Mouse (Mus musculus) forebrain, embryonic 13.5 days (tissue): ENCODE measurements at regions not wholly inside any gene's neighbourhood (a gene's known extent, or its start where the extent isn't known, plus 50 kb on each side); places are given as distances from the start of the nearest gene placed in this dataset.

Source experiments
- ATAC-seq: fragments of 200-750 bp; cut with Nextera tagmentation; 2 replicates; pipeline ENCODE4 v1.8.0; 2017
- H3K27ac ChIP-seq: fragments of 300-500 bp; sonication (generic); 2 replicates; pipeline ENCODE4 v1.5.1; 2015; ENCODE audit warnings: inconsistent platforms, mild to moderate bottlenecking, moderate library complexity
- H3K27me3 ChIP-seq: fragments of 300-500 bp; sonication (generic); 2 replicates; pipeline ENCODE4 v1.6.1; 2015; ENCODE audit warnings: mild to moderate bottlenecking, inconsistent platforms
- H3K36me3 ChIP-seq: fragments of 300-500 bp; sonication (generic); 2 replicates; pipeline ENCODE4 v1.6.1; 2015; ENCODE audit warnings: mild to moderate bottlenecking, inconsistent platforms; ENCODE audit not compliant: poor library complexity, severe bottlenecking
- H3K4me1 ChIP-seq: fragments of 300-500 bp; sonication (generic); 2 replicates; pipeline ENCODE4 v1.6.1; 2015; ENCODE audit warnings: inconsistent platforms
- H3K4me2 ChIP-seq: fragments of 300-500 bp; sonication (generic); 2 replicates; pipeline ENCODE4 v1.6.1; 2015; ENCODE audit warnings: inconsistent platforms, mild to moderate bottlenecking, moderate library complexity
- H3K4me3 ChIP-seq: fragments of 300-500 bp; sonication (generic); 2 replicates; pipeline ENCODE4 v1.5.1; 2015; ENCODE audit warnings: mild to moderate bottlenecking, inconsistent platforms
- H3K9ac ChIP-seq: fragments of 300-500 bp; sonication (generic); 2 replicates; pipeline ENCODE4 v1.6.1; 2015; ENCODE audit warnings: mild to moderate bottlenecking, inconsistent platforms
- H3K9me3 ChIP-seq: fragments of 300-500 bp; sonication (generic); replicated peaks from 2 replicates; pipeline ENCODE4 v1.6.1; 2016; ENCODE audit warnings: inconsistent platforms
- WGBS: fragments of 180-500 bp; shearing (Covaris S2); methylation state at CpG from one replicate; pipeline ENCODE4 v1.1.7; 2015; 5-methylcytosine and 5-hydroxymethylcytosine counted together

DNA sequence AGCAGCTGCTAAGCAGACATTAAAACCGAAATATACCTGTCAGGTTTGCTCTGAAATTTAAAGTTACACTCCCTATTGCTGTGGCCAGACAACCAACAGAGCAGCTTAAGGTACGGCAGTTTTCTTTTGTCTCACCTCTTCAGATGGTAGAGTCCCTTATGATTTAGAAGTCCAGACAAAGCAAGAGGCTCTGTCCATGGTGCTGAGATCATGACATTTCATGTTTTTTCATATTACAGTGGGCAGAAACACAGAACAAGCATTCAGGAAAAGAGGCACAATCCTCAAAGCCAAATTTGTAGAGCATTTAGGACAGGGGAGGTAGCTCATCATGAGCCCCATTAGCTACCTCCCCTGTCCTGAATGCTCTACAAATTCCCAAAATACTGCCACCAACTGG is 620.0 kb downstream of the Dnah5 start:
- no peak for ATAC-seq
- 58% methylated on average over 2 of the region's 2 CpGs for WGBS

GRCm38 (mm10) chr15:28834831-28835230 is 631.3 kb downstream of the Dnah5 start:
- ATAC-seq: no peak

More for the DNA sequence above, 620.0 kb downstream of the Dnah5 start:
- H3K4me3 ChIP-seq: no peak overlapping the region
- no peak overlapping the region for H3K27ac ChIP-seq
- H3K27me3 ChIP-seq: no peaks in the 10 kb centered on the region
- no peaks in the 10 kb centered on the region for H3K9me3 ChIP-seq
- no peak overlapping the region for H3K9ac ChIP-seq
- H3K4me2 ChIP-seq: no peak overlapping the region
- H3K4me1 ChIP-seq: no peaks in the 10 kb centered on the region
- H3K36me3 ChIP-seq: no peaks in the 10 kb centered on the region

GRCm38 (mm10) chr15:28840322-28840721 is 636.8 kb downstream of the Dnah5 start:
- no peak overlapping the region for H3K9ac ChIP-seq
- H3K27ac ChIP-seq: no peak overlapping the region
- H3K9me3 ChIP-seq: no peaks in the 10 kb centered on the region
- 93% methylated on average over 1 of the region's 1 CpGs for WGBS
- no peaks in the 10 kb centered on the region for H3K27me3 ChIP-seq
- no peaks in the 10 kb centered on the region for H3K36me3 ChIP-seq
- no peaks in the 10 kb centered on the region for H3K4me1 ChIP-seq
- H3K4me2 ChIP-seq: no peak overlapping the region
- no peak for ATAC-seq
- no peak overlapping the region for H3K4me3 ChIP-seq

More at GRCm38 (mm10) chr15:28834831-28835230, 631.3 kb downstream of the Dnah5 start:
- WGBS: 76% methylated on average over 4 of the region's 4 CpGs
- Histone ChIP-seq H3K4me2 (no peak overlapping the region), H3K4me1 (no peaks in the 10 kb centered on the region), H3K4me3 (no peak overlapping the region), H3K9me3 (no peaks in the 10 kb centered on the region), H3K9ac (no peak overlapping the region), H3K27me3 (no peaks in the 10 kb centered on the region), H3K27ac (no peak overlapping the region), H3K36me3 (no peaks in the 10 kb centered on the region)

GRCm38 (mm10) chr15:28856419-28856818 is 652.9 kb downstream of the Dnah5 start:
- Histone ChIP-seq H3K4me3 (no peak overlapping the region), H3K4me1 (no peaks in the 10 kb centered on the region), H3K27ac (no peak overlapping the region), H3K9ac (no peak overlapping the region), H3K27me3 (no peaks in the 10 kb centered on the region), H3K9me3 (no peaks in the 10 kb centered on the region), H3K4me2 (no peak overlapping the region), H3K36me3 (no peaks in the 10 kb centered on the region)
- WGBS: 87% methylated on average over 2 of the region's 2 CpGs
- ATAC-seq: no peak

DNA sequence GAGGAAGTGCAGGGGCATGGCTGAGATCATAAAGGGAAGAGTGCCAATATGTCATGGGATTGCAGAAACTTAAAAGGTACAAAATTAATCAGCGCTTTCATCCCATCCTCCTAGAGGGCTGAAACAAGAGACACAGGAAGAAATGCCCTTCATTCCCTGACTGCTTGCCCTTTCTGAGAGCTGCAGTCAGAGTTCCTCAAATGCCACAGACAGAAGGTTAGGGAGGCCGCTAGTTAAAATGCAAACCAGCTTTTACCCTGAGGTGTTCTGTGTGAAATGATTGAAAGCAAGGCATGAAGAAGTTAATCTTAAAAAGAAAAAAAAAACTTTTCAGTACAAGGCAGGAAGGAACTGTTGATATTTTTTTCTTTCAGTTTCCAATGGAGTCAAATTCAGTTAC is 654.6 kb downstream of the Dnah5 start:
- no peak overlapping the region for H3K27ac ChIP-seq
- 91% methylated on average over 2 of the region's 2 CpGs for WGBS
- H3K9me3 ChIP-seq: no peaks in the 10 kb centered on the region

DNA sequence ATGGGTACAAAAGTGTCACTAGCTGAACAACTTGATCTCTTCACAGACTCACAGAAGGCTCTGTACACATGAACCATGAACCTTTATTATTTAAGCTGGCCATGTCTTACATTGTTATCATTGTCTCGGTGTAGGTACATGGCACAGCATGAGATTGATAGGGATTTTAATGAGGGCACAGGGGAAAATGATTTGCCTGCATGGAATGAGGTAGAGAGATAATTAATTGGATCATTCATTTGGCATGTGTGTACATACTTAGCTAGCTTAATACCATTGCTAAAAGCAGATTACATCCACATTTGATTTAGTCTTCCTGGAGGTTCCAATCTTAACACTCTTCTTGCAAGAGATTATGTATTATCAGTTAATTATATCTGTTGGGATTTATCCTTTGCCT is 660.5 kb downstream of the Dnah5 start:
- Histone ChIP-seq H3K4me3 (no peak overlapping the region), H3K9me3 (no peaks in the 10 kb centered on the region), H3K27ac (no peak overlapping the region), H3K36me3 (no peaks in the 10 kb centered on the region), H3K27me3 (no peaks in the 10 kb centered on the region), H3K4me2 (no peak overlapping the region), H3K9ac (no peak overlapping the region), H3K4me1 (no peaks in the 10 kb centered on the region)
- ATAC-seq: no peak
- WGBS: 26% methylated on average over 1 of the region's 1 CpGs

More for the DNA sequence above, 654.6 kb downstream of the Dnah5 start:
- no peaks in the 10 kb centered on the region for H3K27me3 ChIP-seq
- H3K36me3 ChIP-seq: no peaks in the 10 kb centered on the region
- H3K9ac ChIP-seq: no peak overlapping the region
- no peaks in the 10 kb centered on the region for H3K4me1 ChIP-seq
- H3K4me2 ChIP-seq: no peak overlapping the region
- no peak for ATAC-seq
- no peak overlapping the region for H3K4me3 ChIP-seq

- Histone ChIP-seq H3K4me1 (no peaks in the 10 kb centered on the region), H3K9me3 (no peaks in the 10 kb centered on the region), H3K27me3 (no peaks in the 10 kb centered on the region), H3K36me3 (no peaks in the 10 kb centered on the region), H3K27ac (no peak overlapping the region), H3K4me3 (no peak overlapping the region), H3K4me2 (no peak overlapping the region), H3K9ac (no peak overlapping the region)
- ATAC-seq: no peak
- 86% methylated on average over 2 of the region's 2 CpGs for WGBS
Observed at GRCm38 (mm10) chr15:28864913-28865312, 661.4 kb downstream of the Dnah5 start.

- no peaks in the 10 kb centered on the region for H3K27me3 ChIP-seq
- no peaks in the 10 kb centered on the region for H3K4me1 ChIP-seq
- H3K9ac ChIP-seq: no peak overlapping the region
- ATAC-seq: no peak
- H3K36me3 ChIP-seq: no peaks in the 10 kb centered on the region
- WGBS: 87% methylated on average over 2 of the region's 2 CpGs
- H3K9me3 ChIP-seq: no peaks in the 10 kb centered on the region
- no peak overlapping the region for H3K27ac ChIP-seq
- H3K4me3 ChIP-seq: no peak overlapping the region
- H3K4me2 ChIP-seq: no peak overlapping the region
Observed at GRCm38 (mm10) chr15:28873001-28873400, 669.4 kb downstream of the Dnah5 start.

DNA sequence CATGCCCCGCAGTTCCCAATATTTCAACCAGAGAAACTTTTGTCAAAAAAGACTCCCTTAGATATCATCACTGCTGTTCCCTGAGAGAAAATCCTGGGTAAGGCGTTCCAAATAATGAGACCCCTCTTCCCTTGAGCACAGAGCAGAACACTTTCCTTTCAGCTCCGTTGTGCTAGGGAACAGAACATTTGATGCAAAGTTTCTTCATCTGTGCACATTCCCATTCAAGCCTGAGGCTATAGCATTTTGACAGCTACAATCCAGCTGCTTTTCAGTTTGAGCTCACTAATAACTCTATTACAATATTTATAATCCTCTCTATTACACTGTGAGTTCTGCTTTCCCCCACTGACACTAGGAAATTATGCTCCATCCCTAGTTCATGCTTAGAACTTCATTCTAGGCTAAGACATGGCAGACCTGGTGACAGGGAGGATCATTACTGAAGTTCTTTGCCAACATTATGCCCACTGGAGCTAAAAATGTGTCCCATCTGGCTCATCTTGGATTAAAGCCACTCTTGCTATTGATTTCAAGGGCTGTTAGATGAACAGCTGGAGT is 692.8 kb downstream of the Dnah5 start:
- Histone ChIP-seq H3K4me2 (no peak overlapping the region), H3K27me3 (no peaks in the 10 kb centered on the region), H3K27ac (no peak overlapping the region), H3K4me1 (no peaks in the 10 kb centered on the region), H3K36me3 (no peaks in the 10 kb centered on the region), H3K9ac (no peak overlapping the region), H3K4me3 (no peak overlapping the region), H3K9me3 (no peaks in the 10 kb centered on the region)
- no peak for ATAC-seq
- WGBS: 78% methylated on average over 3 of the region's 3 CpGs

- no peak overlapping the region for H3K4me2 ChIP-seq
- peaks cover 6% of the 10 kb centered on the region; the same call in 1 of the 2 replicates for H3K4me1 ChIP-seq
- no peak overlapping the region for H3K27ac ChIP-seq
- H3K4me3 ChIP-seq: no peak overlapping the region
- WGBS: 51% methylated on average over 4 of the region's 4 CpGs
- H3K9me3 ChIP-seq: no peaks in the 10 kb centered on the region
- ATAC-seq: peak; percentile 85
- H3K27me3 ChIP-seq: no peaks in the 10 kb centered on the region
- no peaks in the 10 kb centered on the region for H3K36me3 ChIP-seq
- no peak overlapping the region for H3K9ac ChIP-seq
Observed at GRCm38 (mm10) chr15:28922437-28922836, 718.9 kb downstream of the Dnah5 start.

DNA sequence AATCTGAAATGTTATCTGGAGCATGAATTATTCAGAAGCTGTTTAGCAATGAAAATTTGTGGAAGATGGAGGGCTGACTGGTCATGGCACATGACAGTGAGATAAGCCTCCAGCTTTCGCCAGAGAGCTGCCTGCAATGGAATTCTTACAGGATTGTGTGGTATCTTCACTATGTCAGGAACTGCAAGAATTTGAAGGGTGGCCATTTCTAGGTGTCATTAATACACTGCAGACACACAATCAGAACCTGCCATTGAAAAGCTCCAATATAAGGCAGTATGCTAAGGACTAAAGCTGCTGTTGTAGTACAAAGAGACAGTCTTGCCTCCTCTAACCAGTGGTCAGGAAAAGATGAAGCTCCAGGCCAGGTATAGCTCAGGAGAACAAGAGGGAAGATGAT is 744.7 kb downstream of the Dnah5 start:
- H3K27me3 ChIP-seq: no peaks in the 10 kb centered on the region
- 78% methylated on average over 1 of the region's 1 CpGs for WGBS
- no peak overlapping the region for H3K4me2 ChIP-seq
- no peak overlapping the region for H3K27ac ChIP-seq
- no peak for ATAC-seq
- H3K36me3 ChIP-seq: no peaks in the 10 kb centered on the region
- no peak overlapping the region for H3K9ac ChIP-seq
- no peaks in the 10 kb centered on the region for H3K9me3 ChIP-seq
- H3K4me1 ChIP-seq: no peaks in the 10 kb centered on the region
- H3K4me3 ChIP-seq: no peak overlapping the region
